Mouse (Mus musculus) fibroblast of lung, adult 2 months (primary cell): ENCODE measurements at regions not wholly inside any gene's neighbourhood (a gene's known extent, or its start where the extent isn't known, plus 50 kb on each side); places are given as distances from the start of the nearest gene placed in this dataset.
"Not testable (repeated sequence)": the region's sequence is repeated elsewhere in the genome, so short reads cannot be mapped to it uniquely, and the experiment has no call there.

Experiments
- DNase-seq: peaks from one replicate; pipeline ENCODE4 v3.0.0-alpha.2; 2011; ENCODE audit warnings: low read depth

DNA sequence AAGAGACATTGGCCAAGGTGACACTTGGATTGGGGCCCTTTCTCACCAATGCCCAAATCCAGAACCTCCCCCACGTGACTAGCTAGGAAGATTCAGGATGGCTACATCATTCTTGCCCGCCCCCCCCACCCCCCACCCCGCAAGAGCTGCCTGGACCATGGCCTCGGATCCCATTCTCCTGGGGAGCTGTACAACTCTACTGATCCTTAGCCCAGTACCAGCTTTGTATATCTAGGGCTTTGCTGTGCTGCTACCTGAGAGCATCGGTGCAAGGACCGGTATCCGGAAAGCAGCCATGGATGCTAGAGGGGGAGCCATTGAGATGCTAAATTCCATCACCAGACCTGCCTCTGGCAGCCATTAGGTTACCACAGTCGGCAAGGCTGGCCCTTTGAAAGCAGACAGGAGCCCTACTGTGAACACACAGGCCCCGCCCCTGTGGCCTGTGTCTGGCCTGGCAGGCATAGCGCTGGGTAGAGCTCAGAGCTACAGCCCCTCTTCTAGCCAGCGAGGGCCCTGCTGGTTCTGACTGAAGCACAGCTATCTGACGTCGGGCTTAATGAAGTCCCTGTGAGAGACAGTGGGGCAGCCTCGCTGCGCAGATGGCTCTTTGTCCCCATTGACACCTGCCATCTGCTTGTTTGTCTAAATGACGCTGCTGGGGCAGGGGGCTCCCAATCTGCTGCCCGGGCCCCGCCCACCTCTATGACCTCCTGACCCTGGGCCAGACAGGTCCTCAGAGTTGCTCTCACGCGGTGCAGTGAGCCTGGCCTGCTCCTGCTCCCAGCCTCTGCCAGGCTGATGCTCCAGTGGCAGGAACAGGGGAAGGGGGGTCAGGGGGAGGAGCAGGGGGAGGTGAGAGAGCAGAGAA, 128.9 kb downstream of the Dll1 start:
- DNase-seq: no peak

DNA sequence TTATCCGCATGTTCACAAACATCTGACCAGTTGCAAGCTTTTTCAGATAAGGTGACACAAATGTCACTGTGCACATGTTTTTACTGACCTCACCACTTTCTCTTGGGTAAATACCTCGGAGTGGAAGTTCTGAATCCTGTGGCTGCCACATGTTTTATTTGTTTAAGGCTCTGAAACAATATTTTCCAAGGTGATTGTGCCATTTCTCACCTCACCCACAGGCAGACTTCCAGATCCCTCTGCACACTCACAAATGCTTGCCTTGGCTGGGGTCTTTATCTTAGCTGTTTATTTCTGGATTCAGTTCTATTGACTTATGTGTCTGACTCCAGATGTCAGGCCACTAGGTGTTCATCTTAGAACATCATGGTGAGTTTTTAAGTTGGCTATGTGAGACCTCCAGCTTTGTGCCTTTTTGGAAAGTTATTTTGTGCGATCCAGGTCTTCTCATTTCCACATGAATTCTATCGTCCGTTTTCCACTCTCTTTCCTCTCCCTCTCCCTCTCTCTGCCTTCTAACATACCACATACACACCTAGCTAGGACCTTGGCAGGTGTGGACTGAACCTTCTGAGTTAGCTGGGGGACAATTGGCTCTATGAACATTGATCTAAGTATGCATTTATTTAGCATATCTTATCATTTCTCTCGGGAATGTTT, 133.6 kb downstream of the Dll1 start:
- no peak for DNase-seq

DNA sequence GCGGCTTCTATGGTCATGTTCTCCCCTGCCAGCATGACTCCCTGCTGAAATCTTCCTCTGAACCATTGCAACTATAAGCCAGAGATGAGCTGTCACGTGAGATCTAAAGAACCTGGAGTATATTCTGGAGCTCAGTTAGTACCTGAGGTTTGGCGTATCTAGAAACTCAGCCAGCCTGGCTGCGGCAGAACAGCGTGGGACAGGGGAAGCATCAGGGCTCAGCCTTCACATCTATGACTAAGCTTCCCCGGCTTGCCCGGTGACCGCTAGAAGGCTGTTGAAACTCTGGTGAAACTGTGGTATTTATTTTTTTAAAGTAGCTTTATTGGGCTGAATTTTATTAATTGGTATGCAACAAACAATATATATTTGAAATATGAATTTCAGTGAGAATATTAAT, 134.3 kb downstream of the Dll1 start:
- no peak for DNase-seq

DNA sequence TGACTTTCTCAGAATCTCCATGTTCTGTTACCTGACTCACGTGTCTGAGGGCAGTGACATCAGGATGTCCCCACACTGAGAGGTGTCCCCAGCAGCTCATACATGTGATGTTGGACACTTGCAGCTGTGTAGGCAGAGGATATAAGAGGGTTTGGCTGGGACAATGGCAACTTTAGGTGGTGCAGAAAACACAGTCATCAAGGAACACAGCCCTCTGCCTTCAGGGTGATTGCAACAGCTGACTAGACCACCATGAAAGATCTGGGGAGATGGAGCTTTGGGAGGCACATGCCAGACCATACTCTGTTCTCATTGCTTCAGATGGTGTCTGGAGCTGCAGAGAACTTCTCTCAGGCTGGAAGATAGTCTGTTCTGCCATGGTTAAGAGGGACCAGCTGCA, 135.2 kb downstream of the Dll1 start:
- no peak for DNase-seq

DNA sequence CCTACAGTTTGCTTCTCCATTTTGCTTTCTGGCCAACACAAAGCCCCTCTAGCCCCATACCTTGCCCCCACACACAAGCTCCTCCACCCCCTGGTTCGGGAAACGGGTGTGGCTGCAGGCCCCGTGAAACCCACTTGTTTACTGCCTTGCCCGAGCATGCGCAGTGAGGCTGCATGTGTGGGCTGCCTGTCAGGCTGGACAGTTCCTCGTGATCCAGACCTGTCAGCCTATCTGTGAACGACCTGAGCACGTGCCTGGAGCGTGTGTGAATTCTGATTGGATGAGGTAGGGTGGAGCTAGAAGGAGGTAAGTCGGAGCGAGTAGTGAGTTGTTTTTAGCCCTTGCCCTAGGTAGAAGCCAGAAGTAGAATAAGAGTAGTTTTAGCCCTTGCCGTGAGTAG, 136.0 kb downstream of the Dll1 start:
- not testable (repeated sequence) for DNase-seq

DNA sequence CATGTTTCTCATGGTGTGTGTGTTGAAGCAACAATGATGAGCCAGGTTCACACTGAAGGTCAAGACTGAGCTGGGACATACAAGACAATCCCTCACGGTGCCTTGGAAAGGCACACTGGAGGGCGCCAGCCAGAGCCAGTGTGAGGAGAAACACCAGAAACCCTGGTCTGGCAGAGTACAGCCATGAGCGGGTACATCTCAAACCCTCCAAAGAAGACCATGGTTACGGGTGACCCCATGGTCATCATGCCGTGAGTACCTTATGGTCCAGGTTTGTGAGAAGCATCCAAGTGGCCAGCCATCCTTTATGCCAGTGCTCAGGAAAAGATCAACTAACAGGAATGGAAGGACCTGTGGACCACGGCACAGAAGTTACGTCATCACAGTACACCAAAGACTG, 136.7 kb downstream of the Dll1 start:
- no peak for DNase-seq

DNA sequence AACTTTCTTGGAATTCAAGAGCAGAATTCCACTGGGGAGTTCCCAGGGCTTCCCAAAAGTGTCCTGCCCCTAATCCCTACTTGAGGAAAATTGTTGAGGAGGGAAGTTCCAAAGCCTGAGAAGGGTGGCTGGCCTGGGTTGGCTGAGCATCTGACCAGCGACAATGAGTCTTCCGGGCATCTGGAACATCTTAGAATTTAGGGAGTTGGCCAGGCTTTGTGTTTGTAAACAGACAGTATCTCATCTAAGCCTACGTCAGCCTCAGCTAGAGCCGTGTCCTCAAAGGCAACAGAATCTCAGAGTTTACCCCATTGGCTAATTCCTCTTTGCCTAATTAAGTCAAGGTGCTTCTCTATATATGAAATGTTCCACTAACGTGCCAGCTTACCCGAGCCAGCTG, 141.6 kb downstream of the Dll1 start:
- no peak for DNase-seq

DNA sequence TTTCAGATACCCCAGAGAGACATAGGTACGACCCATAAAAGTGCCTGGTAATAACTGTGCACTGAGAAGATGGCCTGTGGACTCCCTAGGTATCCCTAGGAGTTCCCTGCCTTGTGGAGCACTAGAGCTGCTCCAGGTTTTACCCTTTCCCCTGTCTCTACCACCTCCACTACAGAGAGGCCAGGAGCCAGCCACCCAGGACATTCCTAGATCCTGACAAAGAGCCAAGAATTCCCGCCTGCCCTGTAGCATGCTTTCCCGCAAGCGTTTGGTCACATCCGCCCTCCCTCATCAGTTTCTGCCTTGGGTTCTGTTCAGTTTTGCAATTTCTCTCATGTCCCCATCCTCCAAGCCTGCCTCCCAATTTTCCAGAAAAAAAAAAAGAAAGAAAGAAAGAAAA, 145.5 kb downstream of the Dll1 start:
- peak; percentile 14 for DNase-seq

DNA sequence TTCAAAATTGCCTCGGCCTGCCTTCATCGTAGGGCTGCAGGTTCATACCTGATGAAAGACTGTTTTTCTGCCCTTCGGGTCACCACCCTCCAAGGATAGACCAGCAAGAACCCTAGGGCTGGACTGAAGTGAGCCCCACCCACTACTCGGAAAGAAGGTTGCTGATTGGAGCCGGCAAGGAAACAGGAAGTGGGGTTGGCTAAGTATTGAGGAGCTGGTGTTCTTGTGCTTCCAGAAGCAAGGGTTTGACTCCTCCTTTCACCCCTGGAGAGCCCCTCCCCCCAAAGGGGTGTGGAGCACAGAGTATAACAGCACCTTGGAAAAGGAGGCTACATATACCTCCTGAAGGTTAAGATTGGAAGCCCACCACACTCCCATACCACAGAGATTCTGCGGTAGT, 147.5 kb downstream of the Dll1 start:
- DNase-seq: no peak

DNA sequence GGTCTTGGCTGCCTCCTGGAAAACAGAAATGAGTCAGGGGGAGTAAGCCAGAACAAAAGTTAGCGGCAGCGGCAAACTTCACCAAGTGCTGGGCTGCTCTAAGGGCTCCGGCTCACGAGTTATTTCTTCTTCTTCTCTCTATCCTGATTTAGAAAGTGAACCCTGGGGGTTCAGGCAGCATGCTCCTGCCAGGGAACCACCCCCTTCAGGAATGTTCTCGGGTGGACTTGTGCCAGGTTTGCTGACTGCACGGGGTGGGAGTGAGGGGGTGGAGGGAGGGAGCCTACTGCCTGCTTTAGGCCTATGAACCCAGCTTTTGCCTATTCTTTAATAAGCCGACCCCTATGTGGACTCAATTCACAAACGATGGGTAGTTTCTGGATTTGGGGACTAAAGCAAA, 148.6 kb downstream of the Dll1 start:
- DNase-seq: no peak

DNA sequence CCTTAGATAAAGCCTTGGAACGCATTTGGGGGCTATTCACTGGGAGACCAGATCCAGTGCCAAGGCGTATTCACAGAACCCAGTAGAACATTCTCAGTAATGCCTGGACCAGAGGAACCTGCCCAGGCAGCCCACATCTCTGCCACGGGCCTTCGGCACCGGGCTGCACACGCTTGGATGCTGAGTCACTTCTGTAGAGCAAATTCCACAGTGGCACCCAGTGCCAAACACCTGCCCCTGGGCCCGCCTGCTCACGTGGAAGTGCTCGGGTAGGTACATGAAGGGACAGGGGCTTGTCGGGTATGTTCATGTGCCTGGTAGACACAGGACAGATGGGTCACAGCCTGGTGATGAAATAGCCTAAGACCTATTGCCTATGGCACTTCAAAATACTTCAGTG, 152.8 kb downstream of the Dll1 start:
- DNase-seq: no peak

DNA sequence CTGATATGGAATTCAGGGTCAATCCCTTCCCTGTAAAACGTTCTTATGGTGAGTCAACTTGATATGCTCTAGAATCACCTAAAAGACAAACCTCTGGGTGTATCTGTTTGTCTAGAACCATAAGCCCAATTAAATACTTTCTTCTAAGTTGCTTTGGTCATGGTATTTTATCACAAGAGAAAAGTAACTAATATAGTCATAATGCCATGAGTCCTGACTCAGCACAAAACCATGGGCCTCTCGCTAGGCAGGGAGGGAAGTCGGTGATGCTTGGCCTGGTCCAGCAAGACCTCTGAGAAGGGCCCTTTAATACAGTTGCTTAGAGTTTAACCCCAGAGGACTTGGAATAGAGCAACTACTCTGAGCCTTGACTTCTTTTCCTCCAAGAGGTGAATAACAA, 153.7 kb downstream of the Dll1 start:
- no peak for DNase-seq

DNA sequence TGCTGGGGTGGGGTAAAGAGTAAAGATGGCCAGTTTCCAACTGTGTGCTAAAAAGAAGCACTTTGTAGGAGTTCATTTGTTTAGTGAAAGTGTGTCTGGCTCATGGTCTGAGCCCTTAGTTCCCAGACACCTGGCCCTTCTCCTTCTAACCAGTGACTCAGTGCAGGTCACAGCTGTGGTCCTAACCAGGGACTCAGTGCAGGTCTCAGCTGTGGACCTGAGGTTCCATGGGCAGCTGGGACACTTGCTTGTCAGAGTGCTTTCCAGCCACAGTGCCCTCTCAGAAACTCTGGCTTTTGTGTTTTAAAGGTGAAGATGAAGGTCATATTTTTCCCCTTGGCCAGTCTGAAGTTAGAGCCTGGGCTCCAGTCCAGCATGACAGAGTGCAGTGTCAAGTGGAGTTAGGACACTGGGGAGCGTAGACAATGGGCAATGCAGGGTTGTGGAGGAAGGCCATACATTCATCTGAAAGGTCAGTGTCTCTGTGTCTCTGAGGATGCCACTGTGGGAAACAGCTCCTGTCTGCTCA, 162.5 kb downstream of the Dll1 start:
- no peak for DNase-seq

DNA sequence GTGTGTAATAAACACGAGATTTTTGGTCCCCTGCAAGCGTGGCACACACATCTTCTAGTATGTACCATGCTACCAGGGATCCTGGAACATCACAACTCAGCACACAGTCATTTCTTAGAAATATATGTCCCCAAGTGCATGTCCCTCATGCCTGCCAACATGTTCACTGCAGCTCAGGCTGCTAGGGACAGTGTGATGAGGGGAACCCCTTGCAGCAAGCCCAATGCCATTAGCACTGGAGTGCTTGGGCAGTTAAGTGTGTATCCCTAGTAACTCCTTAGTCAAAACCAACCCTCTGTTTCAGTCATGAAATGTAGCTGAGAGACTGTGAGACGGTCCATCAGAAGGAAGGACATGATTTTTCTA, 167.5 kb upstream of the Gm3448 start:
- no peak for DNase-seq

DNA sequence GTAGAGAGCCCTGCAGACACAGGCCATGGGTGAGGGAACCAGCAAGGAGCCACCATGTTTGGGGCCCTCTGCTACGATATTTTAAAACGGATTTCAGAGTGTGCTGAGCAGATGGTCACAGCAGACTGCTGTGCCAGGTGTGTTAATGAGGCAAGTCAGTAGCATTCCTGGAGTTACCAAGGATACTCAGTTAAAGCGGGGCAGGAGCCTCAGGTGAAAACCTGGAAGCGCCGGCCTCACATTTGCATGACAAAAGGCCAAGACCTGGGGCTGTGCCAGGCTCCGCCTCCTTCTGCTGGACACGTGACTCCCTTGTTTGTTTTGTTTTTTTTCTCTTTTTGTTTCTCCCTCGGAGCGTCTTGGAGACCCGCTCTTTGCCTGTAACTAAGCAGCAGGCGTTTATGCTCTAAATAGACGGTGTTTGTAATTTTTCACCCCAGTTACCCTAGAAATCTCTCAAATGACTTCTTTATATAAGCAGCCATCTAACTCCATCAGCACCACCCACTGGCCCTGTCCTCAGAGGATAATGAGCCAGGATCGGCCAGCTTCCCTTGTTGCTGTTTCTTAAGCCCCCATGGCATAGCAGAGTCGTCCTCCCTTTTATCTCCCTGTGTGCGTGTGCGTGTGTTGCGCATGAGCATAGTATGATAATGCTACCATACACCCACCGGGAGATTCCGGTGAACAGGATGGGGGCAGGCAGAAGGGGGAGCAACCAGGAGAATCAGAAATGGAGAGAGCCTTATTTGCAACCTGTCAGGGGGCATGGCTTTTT, 166.9 kb upstream of the Gm3448 start:
- DNase-seq: no peak

DNA sequence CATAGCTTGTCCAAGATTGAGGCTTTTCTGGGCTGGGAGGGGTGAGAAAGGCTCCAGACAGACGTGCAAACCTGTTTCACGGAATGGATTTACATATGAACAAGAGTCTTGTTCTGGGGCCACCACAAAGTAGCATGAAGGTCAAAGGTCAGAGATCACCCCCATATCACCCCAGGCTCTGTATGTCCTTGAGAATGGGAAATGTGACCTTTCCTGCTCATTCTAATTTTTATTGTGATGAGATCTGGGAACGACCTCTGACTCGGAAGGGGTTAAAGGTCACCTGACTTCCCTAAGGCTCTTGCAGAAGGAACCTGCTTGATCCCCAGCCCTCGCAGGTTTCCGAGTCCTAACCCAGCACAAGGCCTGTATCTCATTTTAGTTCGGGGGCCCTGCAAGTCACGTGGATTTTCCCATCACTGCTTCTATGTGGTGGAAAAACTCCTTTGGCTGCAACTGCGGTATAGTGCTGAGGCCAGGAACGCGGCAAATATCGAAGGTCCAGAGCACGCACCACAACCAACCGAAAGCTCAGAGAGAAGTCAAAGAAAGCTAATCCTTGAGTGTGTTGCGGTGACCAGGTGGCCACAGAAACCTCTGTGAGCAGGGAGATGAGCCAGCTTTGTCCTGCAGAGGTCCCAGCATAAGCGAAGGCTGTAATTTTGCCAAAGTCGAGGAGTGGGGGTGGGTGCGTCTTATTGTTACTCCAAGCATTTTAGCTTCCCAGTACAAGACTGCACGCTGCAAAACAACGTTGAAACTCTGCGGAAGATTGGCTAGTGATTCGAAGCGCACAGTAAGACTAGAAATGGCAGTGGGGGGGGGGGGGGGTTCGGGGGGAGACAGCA, 166.1 kb upstream of the Gm3448 start:
- DNase-seq: no peak

DNA sequence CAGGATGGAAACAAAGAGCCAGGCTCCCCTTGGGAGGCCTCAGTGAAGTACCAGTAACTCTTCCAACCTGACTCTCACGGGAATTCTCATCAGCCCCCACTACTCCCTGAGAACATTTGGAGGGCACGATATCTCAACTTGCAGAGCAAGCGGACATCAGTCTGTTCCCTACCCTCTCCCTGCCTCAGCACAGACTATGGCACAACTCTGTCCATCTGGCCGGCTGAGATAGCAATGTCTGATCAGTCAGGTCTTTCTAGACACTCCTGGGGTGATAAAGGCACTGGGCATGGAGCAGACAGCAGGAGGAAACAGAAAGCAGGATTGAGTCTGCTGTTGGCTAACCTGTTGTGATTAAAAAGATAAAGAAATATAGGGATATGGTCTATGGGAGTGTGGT, 164.5 kb upstream of the Gm3448 start:
- no peak for DNase-seq

DNA sequence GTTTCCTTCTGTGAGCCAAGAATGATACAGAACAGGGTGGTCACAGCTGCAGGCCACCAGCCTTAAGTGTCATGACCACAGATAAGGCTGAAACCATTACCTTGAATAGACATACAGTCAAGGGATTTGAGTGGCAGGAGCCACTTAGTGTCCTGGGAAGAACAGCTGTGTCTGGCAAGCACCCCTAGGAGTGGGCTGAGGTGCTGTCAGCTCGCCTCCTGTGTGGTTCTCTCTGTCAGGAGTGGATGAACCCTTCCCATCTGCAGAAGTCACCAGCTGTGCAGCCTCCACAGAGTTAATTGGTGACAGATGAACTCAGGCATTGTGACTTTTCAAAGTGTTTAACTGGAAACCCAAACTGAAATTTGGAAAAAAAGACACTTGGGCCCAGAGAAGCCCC, 163.2 kb upstream of the Gm3448 start:
- no peak for DNase-seq

DNA sequence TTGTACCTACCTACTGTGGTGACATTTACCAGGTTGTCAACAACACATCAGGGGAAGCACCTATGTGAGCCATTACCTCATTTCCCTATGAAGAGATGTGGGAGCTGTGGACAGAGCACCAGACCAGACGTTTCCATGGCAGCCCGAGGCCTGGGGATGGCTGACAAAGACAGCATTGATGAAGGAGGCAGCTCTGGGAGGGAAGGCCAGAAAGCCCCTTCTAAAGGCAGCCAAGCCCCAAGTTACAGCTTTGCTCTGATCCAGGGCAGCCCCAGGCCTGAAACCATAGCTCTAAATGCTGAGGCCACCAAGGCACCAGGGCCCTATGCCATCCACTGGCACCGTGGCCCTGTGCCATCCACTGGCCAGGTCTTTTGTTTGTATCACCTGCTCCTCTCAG, 157.9 kb upstream of the Gm3448 start:
- DNase-seq: no peak

DNA sequence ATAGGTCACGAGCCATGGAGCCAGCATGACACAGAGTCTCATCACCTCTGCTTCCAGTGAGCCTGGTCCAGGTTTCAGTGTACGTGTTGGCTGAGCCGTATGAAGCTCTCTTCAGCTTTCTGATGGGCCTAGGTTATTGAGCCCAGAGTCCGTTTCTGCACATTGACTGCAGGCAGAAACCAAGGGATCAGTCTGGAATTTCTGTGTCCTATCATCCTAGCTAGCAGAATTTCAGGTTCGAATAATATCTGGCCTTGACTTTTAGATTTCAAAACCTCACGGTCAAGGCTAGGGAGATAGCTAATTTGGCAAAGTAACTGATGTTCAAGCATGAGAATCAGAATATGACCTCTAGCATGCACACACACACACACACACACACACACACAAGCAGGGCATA, 156.0 kb upstream of the Gm3448 start:
- DNase-seq: no peak

DNA sequence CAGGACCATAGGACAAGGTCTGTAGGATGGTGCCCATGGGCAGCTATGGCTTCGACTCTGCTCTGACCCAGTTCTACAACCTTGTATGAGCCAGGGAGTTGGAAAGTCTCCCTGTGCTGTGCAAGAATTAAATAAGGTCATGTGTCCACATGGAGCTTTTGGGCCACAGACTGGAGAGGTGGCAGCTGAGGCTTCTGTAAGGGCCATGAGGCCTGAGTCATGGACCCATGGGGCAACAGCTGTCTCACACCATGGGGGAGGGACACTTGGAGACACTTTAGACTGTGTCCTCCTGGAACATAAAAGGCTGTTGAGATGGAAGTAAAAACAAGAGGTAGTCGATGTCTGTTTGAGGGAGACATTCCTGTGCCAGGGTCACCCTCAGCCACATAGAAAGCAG, 154.5 kb upstream of the Gm3448 start:
- no peak for DNase-seq

DNA sequence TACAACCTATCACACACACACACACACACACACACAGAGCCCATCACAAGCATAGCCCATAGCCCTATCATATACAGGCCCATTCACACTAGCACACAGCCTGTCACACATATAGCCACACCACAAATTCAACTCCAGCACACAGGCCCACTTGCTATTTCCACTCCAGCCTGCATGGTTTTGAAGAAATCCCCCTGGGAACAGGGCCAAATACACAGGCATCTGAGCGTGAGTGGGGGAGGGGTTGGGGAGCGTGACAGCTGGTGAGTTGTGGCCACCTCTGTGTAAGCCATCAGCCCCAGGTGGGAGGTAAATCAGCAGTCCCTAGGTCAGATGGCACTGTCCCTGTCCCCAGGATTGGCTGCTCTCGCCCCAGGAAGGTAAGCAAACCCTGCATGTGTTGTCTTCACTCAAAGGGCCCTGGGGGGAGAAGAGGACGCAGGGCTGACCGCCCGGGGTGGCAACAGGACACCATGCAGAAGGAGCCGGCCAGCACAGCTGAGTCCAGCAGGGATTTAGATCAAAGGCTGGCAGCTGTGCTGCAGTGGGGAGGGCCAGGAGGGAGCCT, 153.6 kb upstream of the Gm3448 start:
- no peak for DNase-seq
